In the genomic region with DNA sequence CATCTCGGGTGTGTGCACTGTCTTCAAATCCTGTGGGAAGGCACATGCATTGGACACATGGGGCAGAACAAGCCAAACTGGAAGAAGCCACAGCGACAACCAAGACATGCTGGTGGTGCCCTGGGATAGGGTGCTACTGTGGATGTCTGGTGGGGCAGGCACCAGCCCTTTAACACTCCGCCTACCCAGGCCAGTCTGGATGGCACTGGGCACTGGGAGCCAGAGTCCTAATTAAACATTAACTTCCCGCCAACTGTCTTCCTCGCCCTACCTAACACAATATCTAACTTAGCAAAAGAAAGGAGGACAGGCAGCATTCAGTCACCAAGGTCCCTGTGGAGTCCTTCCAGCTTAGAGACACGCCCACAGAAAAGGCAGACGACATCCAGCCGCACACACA, we compare ENCODE assay signal across 11 mouse cellular contexts. TPM values are rescaled to one million over a fixed set of nuclear protein-coding genes. Genes with fewer than 3 reads are reported as not detected.
DNase-seq lines count a peak whose midpoint lies in the region; ATAC-seq and TF ChIP-seq lines count a peak whose summit lies in the region.
"Had no signal": no experiment of that assay in that cellular context is flagged by ENCODE, and none has a peak within 500 bp of the region (broad histone marks: within the 10 kb centered on the region; RNA-seq: fewer than 3 reads in every experiment).

No protein-coding gene starts in this region.

- peaks cover 22% of the 10 kb centered on the region; the same call in 1 of the 2 replicates for H3K36me3 ChIP-seq in liver, adult 2 months (ENCODE audit: control insufficient read depth, insufficient read depth, low read length)
- H3K36me3 ChIP-seq in kidney, postnatal 0 days (ENCODE audit: insufficient read depth, low read length), result no peaks in the 10 kb centered on the region
- no peaks in the 10 kb centered on the region for H3K36me3 ChIP-seq in stomach, embryonic 16.5 days (ENCODE audit: control insufficient read depth, insufficient read depth, low read length)
- H3K36me3 ChIP-seq: hindbrain, embryonic 15.5 days; limb, embryonic 12.5 days; midbrain, embryonic 12.5 days had no signal

- no peaks in the 10 kb centered on the region for H3K27me3 ChIP-seq in liver, adult 2 months (ENCODE audit: control insufficient read depth, insufficient read depth, low read length)
- no peaks in the 10 kb centered on the region for H3K27me3 ChIP-seq in kidney, postnatal 0 days (ENCODE audit: insufficient read depth, low read length)
- no peaks in the 10 kb centered on the region for H3K27me3 ChIP-seq in stomach, embryonic 16.5 days (ENCODE audit: control insufficient read depth, insufficient read depth, low read length)
- H3K27me3 ChIP-seq: hindbrain, embryonic 15.5 days; limb, embryonic 12.5 days; midbrain, embryonic 12.5 days had no signal

- peak overlapping the region; percentile 64 for H3K27ac ChIP-seq in liver, adult 2 months (replicated peaks; ENCODE audit: insufficient read depth, low read depth, low read length)
- H3K27ac ChIP-seq in kidney, postnatal 0 days, result peak overlapping the region; percentile 64
- H3K27ac ChIP-seq in stomach, embryonic 16.5 days (ENCODE audit: low read length), result no peak overlapping the region
- H3K27ac ChIP-seq: hindbrain, embryonic 15.5 days; limb, embryonic 12.5 days; midbrain, embryonic 12.5 days had no signal

- peaks cover 49% of the 10 kb centered on the region for H3K4me1 ChIP-seq in liver, adult 2 months (ENCODE audit: control insufficient read depth, insufficient read depth, low read length)
- no peaks in the 10 kb centered on the region for H3K4me1 ChIP-seq in kidney, postnatal 0 days (replicated peaks; ENCODE audit: insufficient read depth, low read length)
- peaks cover 10% of the 10 kb centered on the region; the same call in 1 of the 2 replicates for H3K4me1 ChIP-seq in stomach, embryonic 16.5 days (ENCODE audit: control insufficient read depth, insufficient read depth, low read length)
- H3K4me1 ChIP-seq: hindbrain, embryonic 15.5 days; limb, embryonic 12.5 days; midbrain, embryonic 12.5 days had no signal

- 21% methylated on average over 8 of the region's 8 CpGs for WGBS in liver, adult 2 months
- 46% methylated on average over 8 of the region's 8 CpGs for WGBS in kidney, postnatal 0 days
- WGBS in stomach, embryonic 16.5 days, result 50% methylated on average over 8 of the region's 8 CpGs

- no peak for TF ChIP-seq CTCF in liver, adult 2 months (IDR thresholded peaks at IDR 0.05; ENCODE audit: low read depth, low read length)
- no peak for TF ChIP-seq CTCF in kidney, postnatal 0 days (IDR thresholded peaks at IDR 0.05; ENCODE audit: low read depth)

- H3K9me3 ChIP-seq in kidney, postnatal 0 days (replicated peaks; ENCODE audit: low read length), result no peaks in the 10 kb centered on the region
- no peaks in the 10 kb centered on the region for H3K9me3 ChIP-seq in stomach, embryonic 16.5 days (replicated peaks; ENCODE audit: control insufficient read depth, low read length)
- H3K9me3 ChIP-seq: hindbrain, embryonic 15.5 days; limb, embryonic 12.5 days; midbrain, embryonic 12.5 days had no signal

- peak; percentile 92 for ATAC-seq in kidney, postnatal 0 days (replicated peaks; ENCODE audit: low FRiP score, low read depth)
- ATAC-seq in stomach, embryonic 16.5 days (ENCODE audit: insufficient read depth, low FRiP score), result peak; percentile 23; the same call in 1 of the 2 replicates

- peak; percentile 2 for DNase-seq in adrenal gland, adult 8-10 months
- no peak for DNase-seq in adrenal gland, postnatal 25 days
- peak; percentile 95 for DNase-seq in liver, adult 2 months (ENCODE audit: extremely low read depth, low read depth, low spot score)
- DNase-seq in liver, result no peak
- peak; percentile 30 for DNase-seq in kidney, postnatal 0 days (ENCODE audit: low spot score)
- no peak for DNase-seq in layer of hippocampus, adult 8-10 months (ENCODE audit: low spot score in 2 of 2)
- no peak for DNase-seq in urinary bladder, postnatal 4 days (ENCODE audit: low spot score in 2 of 2)

- no peak for TF ChIP-seq POLR2A in liver, adult 2 months (IDR thresholded peaks at IDR 0.05; ENCODE audit: extremely low read depth, insufficient read depth, low read length)

- H3K4me2 ChIP-seq in kidney, postnatal 0 days (ENCODE audit: low read length), result no peak overlapping the region
- no peak overlapping the region for H3K4me2 ChIP-seq in stomach, embryonic 16.5 days (ENCODE audit: low read depth, low read length)
- H3K4me2 ChIP-seq: hindbrain, embryonic 15.5 days; limb, embryonic 12.5 days; midbrain, embryonic 12.5 days had no signal

- no peak overlapping the region for H3K4me3 ChIP-seq in liver, adult 2 months (ENCODE audit: insufficient read depth, low read depth, low read length)
- H3K4me3 ChIP-seq in kidney, postnatal 0 days (replicated peaks; ENCODE audit: low read depth, low read length), result no peak overlapping the region
- no peak overlapping the region for H3K4me3 ChIP-seq in stomach, embryonic 16.5 days (replicated peaks; ENCODE audit: low read length)
- H3K4me3 ChIP-seq: hindbrain, embryonic 15.5 days; limb, embryonic 12.5 days; midbrain, embryonic 12.5 days had no signal

- peaks cover 14% of the 10 kb centered on the region for H3K79me2 ChIP-seq in liver, adult 2 months (ENCODE audit: control insufficient read depth, insufficient read depth, low read length)

- peak overlapping the region; percentile 20; the same call in 1 of the 2 replicates for H3K9ac ChIP-seq in liver, adult 2 months (ENCODE audit: low read depth, low read length)
- no peak overlapping the region for H3K9ac ChIP-seq in kidney, postnatal 0 days (ENCODE audit: low read depth, low read length)
- no peak overlapping the region; the same call in 1 of the 2 replicates for H3K9ac ChIP-seq in stomach, embryonic 16.5 days (ENCODE audit: low read length)
- H3K9ac ChIP-seq: hindbrain, embryonic 15.5 days; limb, embryonic 12.5 days; midbrain, embryonic 12.5 days had no signal

RNA-seq across cellular contexts. Expression of a gene that starts 23.8 kb away (rescaled TPM):
- total RNA-seq in adrenal gland, adult 8-10 months (2022), result 100 to 1,000 TPM in 3 of 4 experiments, 10 to 100 TPM in 1; 85.1 to 269 (median 187) TPM
- 196 and 358 TPM in 2 replicates for total RNA-seq in adrenal gland, postnatal 25 days (2021)
- total RNA-seq in liver, adult 2 months (2014; rRNA removed), result 137 and 197 TPM in 2 replicates
- polyA plus RNA-seq in liver, adult 2 months (2012; rRNA removed), result 387 and 444 TPM in 2 replicates
- 31.5 and 33.6 TPM in 2 replicates for polyA plus RNA-seq in kidney, postnatal 0 days (2015; fragmentation: Nextera tagmentation; extraction: Ambion mirVana)
- 25.7 and 38.3 TPM in 2 replicates for polyA plus RNA-seq in stomach, embryonic 16.5 days (2015; fragmentation: Nextera tagmentation; extraction: Ambion mirVana)
- total RNA-seq in layer of hippocampus, adult 8-10 months (2022), result 10 to 100 TPM; 55.6 to 69.2 (median 65.8) TPM

Comparison
In these comparisons a context has a peak if more than half of its experiments do, and no peak if none do; other contexts are left out.
1. DNase-seq: peak in adrenal gland, adult 8-10 months (single experiment), liver, adult 2 months (single experiment) and kidney, postnatal 0 days (single experiment); none in adrenal gland, postnatal 25 days (single experiment), liver (single experiment), layer of hippocampus, adult 8-10 months (0 of 2) and urinary bladder, postnatal 4 days (0 of 2).